Mouse (Mus musculus): Measurements from ENCODE around the gene Lrrc28.

- TF ChIP-seq POLR2A (IDR thresholded peaks at IDR 0.05; ENCODE audit: low read depth, low read length) (no peak), CTCF (IDR thresholded peaks at IDR 0.05; ENCODE audit: extremely low read depth, insufficient read depth, insufficient read length, insufficient replicate concordance) (no peak)
These were observed 165.3 kb downstream of the Lrrc28 start for GRCm38 (mm10) chr7:67479576-67480413.

Measured in spleen, adult 2 months (tissue).